ENCODE assay signal across 7 mouse cellular contexts in genomic region chr2:32428262-32428722, GRCm38 (mm10). TPM values are rescaled to one million over a fixed set of nuclear protein-coding genes. Genes with fewer than 3 reads are reported as not detected.
DNase-seq lines count a peak whose midpoint lies in the region; ATAC-seq and TF ChIP-seq lines count a peak whose summit lies in the region.

No protein-coding gene starts in this region.

- no peak for TF ChIP-seq POLR2A in thymus, adult 2 months (IDR thresholded peaks at IDR 0.05; ENCODE audit: control insufficient read depth, extremely low read depth, insufficient read depth, low read length, poor library complexity)

- H3K9me3 ChIP-seq in embryonic facial prominence, embryonic 14.5 days (ENCODE audit: control insufficient read depth, low read length) = no peaks in the 10 kb centered on the region
- H3K9me3 ChIP-seq in lung, embryonic 15.5 days = no peaks in the 10 kb centered on the region

- peak overlapping the region; percentile 63 for H3K4me2 ChIP-seq in embryonic facial prominence, embryonic 14.5 days (ENCODE audit: low read depth, low read length)
- H3K4me2 ChIP-seq in lung, embryonic 15.5 days = peak overlapping the region; percentile 37

- peak; percentile 84 for DNase-seq in right cerebral cortex, adult 18-20 months
- DNase-seq in right cerebral cortex, postnatal 4 days = no peak
- DNase-seq in embryonic facial prominence, embryonic 14.5 days (ENCODE audit: low spot score) = peak; percentile 92
- peak; percentile 65 for DNase-seq in right cerebral cortex, postnatal 25 days
- no peak for DNase-seq in thymus, adult 2 months

- no peak overlapping the region for H3K4me3 ChIP-seq in embryonic facial prominence, embryonic 14.5 days (ENCODE audit: low read depth, low read length)
- H3K4me3 ChIP-seq in lung, embryonic 15.5 days = no peak overlapping the region
- H3K4me3 ChIP-seq in thymus, adult 2 months (ENCODE audit: control insufficient read depth, insufficient read depth, low read length) = no peak overlapping the region

- H3K36me3 ChIP-seq in embryonic facial prominence, embryonic 14.5 days (ENCODE audit: control insufficient read depth, insufficient read depth, low read length) = no peaks in the 10 kb centered on the region
- H3K36me3 ChIP-seq in lung, embryonic 15.5 days = no peaks in the 10 kb centered on the region
- no peaks in the 10 kb centered on the region for H3K36me3 ChIP-seq in thymus, adult 2 months (ENCODE audit: control insufficient read depth, insufficient read depth, low read length)

- peak overlapping the region; percentile 82 for H3K27ac ChIP-seq in embryonic facial prominence, embryonic 14.5 days (replicated peaks; ENCODE audit: low read depth, low read length)
- peak overlapping the region; percentile 49 for H3K27ac ChIP-seq in lung, embryonic 15.5 days
- no peak overlapping the region for H3K27ac ChIP-seq in thymus, adult 2 months (ENCODE audit: control insufficient read depth, insufficient read depth, low read length)

- 0 out of 2 replicates have a peak overlapping the region, but pooled peaks have one; percentile 11 for H3K9ac ChIP-seq in embryonic facial prominence, embryonic 14.5 days (ENCODE audit: low read depth, low read length)
- H3K9ac ChIP-seq in lung, embryonic 15.5 days = no peak overlapping the region

- no peak for TF ChIP-seq CTCF in thymus, adult 2 months (IDR thresholded peaks at IDR 0.05; ENCODE audit: borderline replicate concordance, control insufficient read depth, extremely low read depth, insufficient read depth, low read length, poor library complexity)

- 45% methylated on average over 8 of the region's 8 CpGs for WGBS in embryonic facial prominence, embryonic 14.5 days
- WGBS in lung, embryonic 15.5 days = 37% methylated on average over 8 of the region's 8 CpGs
- 78% methylated on average over 8 of the region's 8 CpGs for WGBS in thymus, adult 2 months

- no peaks in the 10 kb centered on the region for H3K27me3 ChIP-seq in embryonic facial prominence, embryonic 14.5 days (replicated peaks; ENCODE audit: control insufficient read depth, insufficient read depth, low read length)
- no peaks in the 10 kb centered on the region for H3K27me3 ChIP-seq in lung, embryonic 15.5 days
- H3K27me3 ChIP-seq in thymus, adult 2 months (ENCODE audit: control insufficient read depth, insufficient read depth, low read length) = no peaks in the 10 kb centered on the region

- peaks cover 51% of the 10 kb centered on the region for H3K4me1 ChIP-seq in embryonic facial prominence, embryonic 14.5 days (ENCODE audit: control insufficient read depth, insufficient read depth, low read length)
- peaks cover 62% of the 10 kb centered on the region for H3K4me1 ChIP-seq in lung, embryonic 15.5 days
- H3K4me1 ChIP-seq in thymus, adult 2 months (replicated peaks; ENCODE audit: control insufficient read depth, insufficient read depth, low read length) = peaks cover 11% of the 10 kb centered on the region

- peak; percentile 80 for ATAC-seq in embryonic facial prominence, embryonic 14.5 days (ENCODE audit: low read depth)
- peak; percentile 49 for ATAC-seq in inflammation-experienced regulatory T-cells, adult 6 months
- ATAC-seq in lung, embryonic 15.5 days (ENCODE audit: borderline replicate concordance, extremely low read depth, low FRiP score, low TSS enrichment) = peak; percentile 46; the same call in 1 of the 2 replicates

RNA-seq across cellular contexts. Expression of gene Naif1, which starts 22.0 kb away (rescaled TPM):
- 4.9 and 5.6 TPM in 2 replicates for polyA plus RNA-seq in embryonic facial prominence, embryonic 14.5 days (2014; fragmentation: Nextera tagmentation; extraction: Ambion mirVana)
- polyA plus RNA-seq in inflammation-experienced regulatory T-cells, adult 6 months (2017; shearing (Covaris generic)) = 1 to 10 TPM; 4.6 to 6.0 (median 4.8) TPM
- 6.6 and 7.1 TPM in 2 replicates for polyA plus RNA-seq in lung, embryonic 15.5 days (2015; fragmentation: Nextera tagmentation; extraction: Ambion mirVana)
- polyA plus RNA-seq in thymus, adult 2 months (2012; rRNA removed) = 8.8 and 9.2 TPM in 2 replicates

RNA-seq across cellular contexts. Expression of gene Slc25a25, which starts 23.0 kb away (rescaled TPM):
- 15.8 and 17.0 TPM in 2 replicates for polyA plus RNA-seq in embryonic facial prominence, embryonic 14.5 days (2014; fragmentation: Nextera tagmentation; extraction: Ambion mirVana)
- 1 to 10 TPM; 2.2 to 4.4 (median 4.3) TPM for polyA plus RNA-seq in inflammation-experienced regulatory T-cells, adult 6 months (2017; shearing (Covaris generic))
- 19.6 and 21.5 TPM in 2 replicates for polyA plus RNA-seq in lung, embryonic 15.5 days (2015; fragmentation: Nextera tagmentation; extraction: Ambion mirVana)
- 25.3 and 29.3 TPM in 2 replicates for polyA plus RNA-seq in thymus, adult 2 months (2012; rRNA removed)

RNA-seq across cellular contexts. Expression of gene Ptges2, which starts 32.6 kb away (rescaled TPM):
- 28.0 and 33.5 TPM in 2 replicates for polyA plus RNA-seq in embryonic facial prominence, embryonic 14.5 days (2014; fragmentation: Nextera tagmentation; extraction: Ambion mirVana)
- polyA plus RNA-seq in inflammation-experienced regulatory T-cells, adult 6 months (2017; shearing (Covaris generic)) = under 1 TPM; 0.32 to 0.63 (median 0.44) TPM
- polyA plus RNA-seq in lung, embryonic 15.5 days (2015; fragmentation: Nextera tagmentation; extraction: Ambion mirVana) = 22.6 and 25.4 TPM in 2 replicates
- 17.9 and 24.7 TPM in 2 replicates for polyA plus RNA-seq in thymus, adult 2 months (2012; rRNA removed)

RNA-seq across cellular contexts. Expression of gene Lcn2, which starts 40.2 kb away (rescaled TPM):
- polyA plus RNA-seq in embryonic facial prominence, embryonic 14.5 days (2014; fragmentation: Nextera tagmentation; extraction: Ambion mirVana) = 4.0 and 7.9 TPM in 2 replicates
- under 1 TPM in 1 of 3 experiments, not detected in 2; 0.93 TPM for polyA plus RNA-seq in inflammation-experienced regulatory T-cells, adult 6 months (2017; shearing (Covaris generic))
- polyA plus RNA-seq in lung, embryonic 15.5 days (2015; fragmentation: Nextera tagmentation; extraction: Ambion mirVana) = 2.2 TPM in 2 replicates
- polyA plus RNA-seq in thymus, adult 2 months (2012; rRNA removed) = 23.8 and 27.3 TPM in 2 replicates

RNA-seq across cellular contexts. Expression of gene 1110008P14Rik, which starts 46.6 kb away (rescaled TPM):
- 67.7 and 79.7 TPM in 2 replicates for polyA plus RNA-seq in embryonic facial prominence, embryonic 14.5 days (2014; fragmentation: Nextera tagmentation; extraction: Ambion mirVana)
- polyA plus RNA-seq in inflammation-experienced regulatory T-cells, adult 6 months (2017; shearing (Covaris generic)) = 10 to 100 TPM; 43.1 to 73.3 (median 57.4) TPM
- 32.3 and 33.5 TPM in 2 replicates for polyA plus RNA-seq in lung, embryonic 15.5 days (2015; fragmentation: Nextera tagmentation; extraction: Ambion mirVana)
- polyA plus RNA-seq in thymus, adult 2 months (2012; rRNA removed) = 192 and 257 TPM in 2 replicates

Comparison
In these comparisons a context has a peak if more than half of its experiments do, and no peak if none do; other contexts are left out.
1. DNase-seq: peak in right cerebral cortex, adult 18-20 months (single experiment), embryonic facial prominence, embryonic 14.5 days (single experiment) and right cerebral cortex, postnatal 25 days (single experiment); none in right cerebral cortex, postnatal 4 days (single experiment) and thymus, adult 2 months (single experiment).
2. RNA of gene Ptges2, which starts 32.6 kb away (polyA plus RNA-seq): 28.0 to 33.5 TPM in embryonic facial prominence, embryonic 14.5 days, 22.6 to 25.4 TPM in lung, embryonic 15.5 days and 17.9 to 24.7 TPM in thymus, adult 2 months; 0.32 to 0.63 TPM in inflammation-experienced regulatory T-cells, adult 6 months; every median in the first group is over 10 times any median in the second.
3. Peak in every context shown above with its lines, with median percentiles within 50 percentile points of each other: ATAC-seq.